Mouse (Mus musculus) G1E-ER4 (cell line): ENCODE results near the gene Txnrd2. TPM values are rescaled to one million over a fixed set of nuclear protein-coding genes. Genes with fewer than 3 reads are reported as not detected.

Experiments
- GATA1 ChIP-seq: IDR thresholded peaks from one replicate; pipeline ENCODE4 v1.8.0; 2012; ENCODE audit warnings: low read length, inconsistent platforms
- polyA plus RNA-seq: library from polyadenylated mRNA; stranded (reverse); fragments of >175 nt; gene quantifications from 2 replicates; pipeline ENCODE4 v1.2.3, GENCODE M21; 2012

The Txnrd2 gene
- polyA plus RNA-seq, 1 experiment, result 13.1 TPM

GRCm38 (mm10) chr16:18513508-18513907, 87.3 kb downstream of the Txnrd2 start:
- no peak for TF ChIP-seq GATA1

- no peak for TF ChIP-seq GATA1
Measured at GRCm38 (mm10) chr16:18518091-18518490, 91.9 kb downstream of the Txnrd2 start.

DNA sequence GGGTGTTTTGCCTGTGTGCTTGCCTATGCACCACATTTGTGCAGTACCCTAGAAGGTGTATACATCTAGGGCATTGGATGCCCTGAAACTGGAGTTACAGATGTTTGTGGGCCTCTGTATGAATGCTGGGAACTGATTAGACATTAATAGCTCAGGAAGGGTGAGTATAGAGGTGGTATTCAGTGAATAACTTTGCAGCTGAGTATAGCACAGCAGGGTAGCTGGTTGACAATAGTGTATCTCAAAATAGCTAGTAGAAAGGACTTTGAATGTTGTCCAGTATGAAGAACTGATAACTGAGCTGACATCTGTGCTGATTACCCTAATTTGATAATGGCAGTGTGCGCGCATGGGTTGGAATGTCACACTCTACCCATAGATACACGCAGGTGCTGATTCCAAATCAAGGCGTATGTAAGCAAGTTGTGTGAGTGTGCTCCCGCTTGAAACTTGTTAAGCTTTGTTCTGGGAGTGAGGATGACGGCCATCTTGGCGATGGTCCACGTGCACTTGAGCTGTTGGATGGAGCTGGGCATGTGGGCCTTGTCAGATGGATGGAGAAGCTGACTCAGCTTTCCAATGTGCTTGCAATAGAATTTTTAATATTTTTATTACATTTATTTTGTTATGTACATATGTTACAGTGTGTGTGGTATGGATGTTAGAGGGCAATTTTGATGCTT, 97.5 kb downstream of the Txnrd2 start:
- TF ChIP-seq GATA1, result no peak

GRCm38 (mm10) chr16:18528656-18529055, 102.5 kb downstream of the Txnrd2 start:
- no peak for TF ChIP-seq GATA1

Other genes with a start within 250 kb of the Txnrd2 start
- gene Ccdc188, start 208.5 kb upstream of the Txnrd2 start, polyA plus RNA-seq, result not detected in 2 replicates
- 3.8 and 4.3 TPM in 2 replicates for gene Zdhhc8, start 191.2 kb upstream of the Txnrd2 start, polyA plus RNA-seq
- gene Trmt2a, start 177.7 kb upstream of the Txnrd2 start, polyA plus RNA-seq, result 90.5 and 92.7 TPM in 2 replicates
- 1,312 and 1,811 TPM in 2 replicates for gene Ranbp1, start 177.7 kb upstream of the Txnrd2 start, polyA plus RNA-seq
- not detected in 2 replicates for gene Gm49776, start 168.1 kb upstream of the Txnrd2 start, polyA plus RNA-seq
- 5.3 and 13.9 TPM in 2 replicates for gene Dgcr8, start 137.1 kb upstream of the Txnrd2 start, polyA plus RNA-seq
- gene Tango2, start 78.3 kb upstream of the Txnrd2 start, polyA plus RNA-seq, result 36.6 and 47.4 TPM in 2 replicates
- gene Arvcf, start 78.2 kb upstream of the Txnrd2 start, polyA plus RNA-seq, result 41.0 and 49.1 TPM in 2 replicates
- gene Comt, start 468 bp downstream of the Txnrd2 start, polyA plus RNA-seq, result 37.8 and 85.4 TPM in 2 replicates
- gene Gnb1l, start 72.3 kb downstream of the Txnrd2 start, polyA plus RNA-seq, result 7.7 and 12.0 TPM in 2 replicates
- 6.8 and 7.7 TPM in 2 replicates for gene Rtl10, start 72.5 kb downstream of the Txnrd2 start, polyA plus RNA-seq
- gene Tbx1, start 164.3 kb downstream of the Txnrd2 start, polyA plus RNA-seq, result not detected in 2 replicates
- not detected in 2 replicates for gene Gp1bb, start 196.0 kb downstream of the Txnrd2 start, polyA plus RNA-seq
- gene Gm49601, start 200.0 kb downstream of the Txnrd2 start, polyA plus RNA-seq, result not detected in 2 replicates
- gene Sept5, start 203.6 kb downstream of the Txnrd2 start, polyA plus RNA-seq, result not detected in 2 replicates